Mouse (Mus musculus): ENCODE data around the gene Cavin1. TPM values are rescaled to one million over a fixed set of nuclear protein-coding genes. Genes with fewer than 3 reads are reported as not detected.
A peak's percentile ranks its signal among the peaks of the same experiment; 100 is the strongest.

The Cavin1 gene
- polyA plus RNA-seq, 1 experiment from 2014 or later = 28.9 TPM

DNA sequence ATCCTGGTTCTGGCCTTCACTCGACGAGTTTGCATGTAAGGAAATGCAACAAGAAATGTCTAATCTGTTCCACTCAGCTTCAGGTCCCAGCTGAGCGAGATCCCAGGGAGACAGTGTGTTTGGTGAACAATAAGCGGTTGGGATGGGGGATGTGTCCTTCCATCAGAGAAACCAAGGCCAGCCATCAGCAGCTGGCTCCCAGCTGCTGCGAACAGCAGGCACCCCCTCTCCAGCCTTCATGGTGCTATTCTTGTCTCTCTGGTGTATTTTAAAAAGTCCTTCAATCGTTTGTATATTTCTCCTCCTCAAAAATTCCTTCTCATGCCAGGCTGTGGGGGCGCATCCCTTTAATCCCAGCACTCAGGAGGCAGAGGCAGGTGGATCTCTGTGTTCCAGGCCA is 4.6 kb upstream of the Cavin1 start:
- ATAC-seq = no peak
- Histone ChIP-seq H3K27ac (no peak overlapping the region), H3K4me1 (peaks cover 7% of the 10 kb centered on the region), H3K4me2 (no peak overlapping the region), H3K36me3 (no peaks in the 10 kb centered on the region), H3K9ac (no peak overlapping the region), H3K4me3 (no peak overlapping the region), H3K27me3 (replicated peaks) (peaks cover 43% of the 10 kb centered on the region), H3K9me3 (replicated peaks) (no peaks in the 10 kb centered on the region)
- WGBS (ENCODE audit: insufficient replicate concordance) = 61% methylated on average over 7 of the region's 7 CpGs

DNA sequence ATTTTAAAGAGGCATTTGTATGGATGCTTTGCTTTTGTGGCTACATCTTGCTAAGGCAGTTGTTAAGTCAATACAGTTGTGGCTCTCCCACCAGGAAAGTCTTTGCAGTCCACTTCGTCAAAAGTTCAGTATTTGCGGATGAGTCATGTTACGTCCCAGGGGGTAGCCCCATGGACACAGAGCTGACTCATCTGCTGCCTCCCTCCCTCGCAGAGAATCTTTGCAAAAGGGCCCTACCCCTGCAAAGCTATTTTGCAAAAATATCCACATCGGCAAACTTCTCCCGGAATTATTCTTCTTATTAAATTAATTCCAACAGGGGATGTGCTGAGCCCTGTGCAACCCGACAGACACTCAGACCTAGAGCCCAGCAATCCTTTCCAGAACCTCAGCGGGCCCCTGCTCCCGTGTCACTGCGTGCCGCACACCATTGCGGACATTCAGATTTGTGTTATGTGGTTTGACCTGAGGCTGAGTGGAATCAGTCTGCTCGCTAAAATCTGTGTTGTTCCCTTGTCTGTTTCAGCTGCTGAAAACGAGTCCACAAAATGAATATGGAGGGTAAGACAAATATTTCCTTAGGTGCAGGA is 3.8 kb upstream of the Cavin1 start:
- H3K9ac ChIP-seq = no peak overlapping the region
- WGBS (ENCODE audit: insufficient replicate concordance) = 63% methylated on average over 14 of the region's 14 CpGs
- H3K4me3 ChIP-seq = no peak overlapping the region
- no peak overlapping the region for H3K27ac ChIP-seq
- H3K4me2 ChIP-seq = no peak overlapping the region
- no peaks in the 10 kb centered on the region for H3K9me3 ChIP-seq (replicated peaks)
- H3K4me1 ChIP-seq = peaks cover 15% of the 10 kb centered on the region
- ATAC-seq = no peak
- H3K36me3 ChIP-seq = no peaks in the 10 kb centered on the region
- peaks cover 51% of the 10 kb centered on the region for H3K27me3 ChIP-seq (replicated peaks)

DNA sequence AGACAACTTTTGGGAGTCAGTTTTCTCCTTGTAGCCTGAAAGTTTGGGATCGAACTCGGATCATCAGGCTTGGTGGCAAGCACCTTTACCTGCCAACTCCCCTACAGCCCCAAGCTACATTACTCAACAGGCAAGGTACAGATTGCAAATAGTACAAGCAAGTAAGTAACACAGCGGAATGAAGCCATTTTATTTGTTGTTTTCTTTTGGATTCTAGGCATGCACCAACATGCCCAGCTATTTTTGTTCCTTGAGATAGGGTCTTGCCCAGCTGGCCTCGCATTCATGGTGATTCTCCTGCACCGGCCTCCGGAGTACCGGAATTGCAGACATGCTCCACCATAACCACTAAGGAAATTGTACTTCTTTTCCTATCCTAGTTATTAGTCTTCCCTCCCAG is 2.6 kb upstream of the Cavin1 start:
- Histone ChIP-seq H3K27me3 (replicated peaks) (peaks cover 63% of the 10 kb centered on the region), H3K27ac (no peak overlapping the region), H3K9me3 (replicated peaks) (no peaks in the 10 kb centered on the region), H3K9ac (no peak overlapping the region), H3K4me1 (peaks cover 22% of the 10 kb centered on the region), H3K36me3 (no peaks in the 10 kb centered on the region), H3K4me3 (no peak overlapping the region), H3K4me2 (no peak overlapping the region)
- ATAC-seq = no peak
- 88% methylated on average over 7 of the region's 7 CpGs for WGBS (ENCODE audit: insufficient replicate concordance)

DNA sequence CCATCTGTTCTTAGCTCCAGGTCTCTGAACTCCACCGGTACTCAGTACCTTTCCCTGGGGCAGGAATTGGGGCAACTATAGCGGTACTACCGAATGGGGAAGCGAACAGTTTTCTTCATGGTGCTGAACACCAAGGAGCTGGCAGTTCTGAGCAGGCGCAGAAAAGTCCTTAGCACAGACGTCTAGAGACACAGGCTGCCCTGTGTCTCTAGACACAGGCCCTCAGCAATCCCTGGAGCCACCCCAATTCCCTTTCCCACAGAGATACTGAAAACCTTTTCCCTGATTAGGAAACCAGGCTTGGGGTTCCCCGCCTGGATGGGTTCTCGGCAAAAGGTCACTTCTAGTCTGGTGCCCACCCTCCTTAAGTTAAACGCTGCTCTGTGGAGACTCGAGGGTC is 768 bp upstream of the Cavin1 start:
- Histone ChIP-seq H3K9ac (no peak overlapping the region), H3K4me2 (no peak overlapping the region), H3K9me3 (replicated peaks) (no peaks in the 10 kb centered on the region), H3K27me3 (replicated peaks) (peaks cover 80% of the 10 kb centered on the region), H3K4me3 (no peak overlapping the region), H3K36me3 (no peaks in the 10 kb centered on the region), H3K27ac (no peak overlapping the region), H3K4me1 (peaks cover 24% of the 10 kb centered on the region)
- 61% methylated on average over 10 of the region's 10 CpGs for WGBS (ENCODE audit: insufficient replicate concordance)
- no peak for ATAC-seq

DNA sequence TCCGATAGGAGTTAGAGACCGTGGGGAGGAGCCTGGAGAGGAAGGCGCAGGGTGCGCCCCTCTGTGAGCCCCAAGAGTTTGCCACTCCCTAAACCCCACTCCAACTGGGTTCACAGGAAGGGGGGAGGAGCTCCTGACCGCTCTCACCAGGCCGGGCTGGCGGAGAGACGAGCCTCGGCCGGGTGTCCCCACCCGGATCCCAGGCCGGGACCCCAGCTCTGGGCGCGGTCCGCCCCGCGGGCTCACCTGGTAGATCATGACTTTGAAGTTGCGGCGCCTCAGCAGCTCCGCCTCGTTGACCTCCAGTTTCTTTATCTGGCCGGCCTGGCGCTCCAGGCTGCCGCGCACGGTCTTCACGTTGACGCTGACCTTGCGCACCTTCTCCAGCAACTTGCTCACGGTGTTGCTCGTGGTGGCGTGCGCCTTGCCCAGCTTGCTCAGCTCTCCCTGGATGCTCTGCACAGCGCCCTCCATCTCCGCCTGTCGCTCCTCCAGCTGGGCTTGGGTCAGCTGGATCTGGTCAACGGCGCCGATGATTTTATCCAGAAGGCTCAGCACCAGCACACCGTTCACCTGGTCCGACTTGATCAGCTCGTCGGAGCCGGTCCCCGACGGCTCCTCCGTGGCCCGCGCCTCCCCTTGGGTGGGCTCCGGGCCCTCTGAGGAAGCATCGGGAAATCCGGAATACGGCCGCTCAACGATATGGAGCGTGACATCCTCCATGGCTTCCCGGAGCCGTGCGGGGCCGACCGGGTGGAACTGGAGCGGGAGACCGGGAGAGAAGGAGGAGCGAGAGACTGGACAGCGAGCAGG is 737 bp downstream of the Cavin1 start:
- H3K4me3 ChIP-seq = peak overlapping the region; percentile 62
- H3K9ac ChIP-seq = peak overlapping the region; percentile 62
- WGBS (ENCODE audit: insufficient replicate concordance) = 1% methylated on average over 65 of the region's 65 CpGs
- peaks cover 39% of the 10 kb centered on the region for H3K4me1 ChIP-seq
- ATAC-seq = peak; percentile 48
- peaks cover 91% of the 10 kb centered on the region for H3K27me3 ChIP-seq (replicated peaks)
- no peaks in the 10 kb centered on the region for H3K36me3 ChIP-seq
- no peaks in the 10 kb centered on the region for H3K9me3 ChIP-seq (replicated peaks)
- H3K27ac ChIP-seq = peak overlapping the region; percentile 22; the same call in 1 of the 2 replicates
- H3K4me2 ChIP-seq = peak overlapping the region; percentile 83

DNA sequence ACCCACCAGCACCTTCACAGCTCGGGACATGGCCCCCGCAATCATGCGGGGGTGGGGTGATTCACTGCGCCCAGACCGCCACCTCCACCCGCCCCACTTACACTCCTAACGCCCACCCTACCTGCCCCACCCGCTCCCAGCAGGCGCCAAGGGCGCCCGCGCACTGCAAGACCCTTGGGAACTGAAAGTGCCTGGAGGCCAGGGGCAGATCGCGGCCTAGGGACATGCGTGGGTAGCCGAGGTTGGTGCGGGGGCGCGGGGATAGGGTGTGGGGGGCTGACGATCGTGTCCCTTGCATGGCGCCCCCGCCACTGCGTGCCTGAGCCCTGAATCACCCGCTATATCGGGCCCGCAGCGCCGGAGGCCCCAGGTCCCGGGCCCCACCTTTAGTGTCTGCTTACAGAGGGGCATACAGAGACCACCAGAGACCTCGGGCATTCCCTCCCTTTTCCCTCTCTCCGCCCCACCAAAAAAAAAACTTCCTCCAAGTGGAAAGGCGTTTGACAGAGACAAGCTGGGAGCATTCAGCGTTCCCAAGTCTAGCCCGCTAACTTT is 1.4 kb downstream of the Cavin1 start:
- no peaks in the 10 kb centered on the region for H3K9me3 ChIP-seq (replicated peaks)
- H3K4me2 ChIP-seq = peak overlapping the region; percentile 83
- peaks cover 84% of the 10 kb centered on the region for H3K27me3 ChIP-seq (replicated peaks)
- no peak for ATAC-seq
- no peak overlapping the region for H3K27ac ChIP-seq
- WGBS (ENCODE audit: insufficient replicate concordance) = 6% methylated on average over 35 of the region's 35 CpGs
- H3K4me1 ChIP-seq = peaks cover 45% of the 10 kb centered on the region
- H3K36me3 ChIP-seq = no peaks in the 10 kb centered on the region
- H3K4me3 ChIP-seq = peak overlapping the region; percentile 62
- H3K9ac ChIP-seq = peak overlapping the region; percentile 62

DNA sequence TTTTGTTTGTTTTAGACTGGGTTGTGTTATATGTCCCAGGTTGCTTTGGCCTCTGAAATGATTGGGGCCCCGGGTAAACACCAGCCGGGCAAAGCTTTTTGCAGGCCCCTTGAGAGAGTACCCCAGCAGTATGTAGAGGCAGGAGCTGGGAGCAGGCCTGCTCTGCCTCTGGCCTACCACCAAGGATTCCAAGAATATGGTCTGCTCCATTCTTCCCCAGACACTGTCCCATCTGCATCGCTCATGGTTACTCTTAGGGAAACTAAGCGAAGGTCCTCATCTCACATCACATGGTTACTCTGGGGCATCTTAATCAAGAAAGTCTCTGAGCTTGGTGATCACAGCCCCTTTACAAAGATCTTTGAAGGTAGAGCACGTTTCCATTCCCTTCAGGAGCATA is 2.2 kb downstream of the Cavin1 start:
- ATAC-seq = no peak
- Histone ChIP-seq H3K4me1 (peaks cover 52% of the 10 kb centered on the region), H3K27me3 (replicated peaks) (peaks cover 80% of the 10 kb centered on the region), H3K36me3 (no peaks in the 10 kb centered on the region), H3K27ac (no peak overlapping the region), H3K9ac (no peak overlapping the region), H3K4me2 (peak overlapping the region; percentile 83), H3K9me3 (replicated peaks) (no peaks in the 10 kb centered on the region), H3K4me3 (peak overlapping the region; percentile 62)
- WGBS (ENCODE audit: insufficient replicate concordance) = 75% methylated on average over 5 of the region's 5 CpGs

DNA sequence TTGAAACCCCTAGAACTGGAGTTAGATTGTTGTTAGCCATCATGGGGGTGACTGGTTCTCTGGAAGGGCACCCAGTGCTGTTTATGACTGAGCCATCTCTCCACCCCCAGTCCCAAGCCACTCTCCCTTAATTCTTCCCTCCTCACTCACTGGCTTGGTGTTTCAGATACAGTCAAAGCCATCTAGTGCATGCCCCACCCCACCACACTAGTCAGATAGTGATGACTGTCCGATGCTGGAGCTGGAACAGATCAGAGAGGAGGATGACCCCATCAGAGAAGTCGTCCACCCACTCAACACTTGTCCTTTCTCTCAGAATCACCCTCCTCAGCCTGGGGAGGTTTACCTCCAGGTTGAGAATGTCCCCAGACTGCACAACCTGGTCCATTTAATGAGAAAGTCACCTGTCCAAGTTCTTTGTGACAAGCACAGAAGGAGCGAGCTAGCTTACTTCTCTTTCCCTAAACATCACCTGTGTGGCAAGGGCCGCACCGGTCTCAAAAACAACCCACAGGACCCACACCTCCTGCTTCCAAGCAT is 2.7 kb downstream of the Cavin1 start:
- no peak for ATAC-seq
- Histone ChIP-seq H3K4me1 (peaks cover 58% of the 10 kb centered on the region), H3K4me3 (peak overlapping the region; percentile 62; the same call in 1 of the 2 replicates), H3K9me3 (replicated peaks) (no peaks in the 10 kb centered on the region), H3K27me3 (replicated peaks) (peaks cover 75% of the 10 kb centered on the region), H3K4me2 (peak overlapping the region; percentile 83; the same call in 1 of the 2 replicates), H3K27ac (no peak overlapping the region), H3K36me3 (no peaks in the 10 kb centered on the region), H3K9ac (no peak overlapping the region)
- 71% methylated on average over 5 of the region's 5 CpGs for WGBS (ENCODE audit: insufficient replicate concordance)

DNA sequence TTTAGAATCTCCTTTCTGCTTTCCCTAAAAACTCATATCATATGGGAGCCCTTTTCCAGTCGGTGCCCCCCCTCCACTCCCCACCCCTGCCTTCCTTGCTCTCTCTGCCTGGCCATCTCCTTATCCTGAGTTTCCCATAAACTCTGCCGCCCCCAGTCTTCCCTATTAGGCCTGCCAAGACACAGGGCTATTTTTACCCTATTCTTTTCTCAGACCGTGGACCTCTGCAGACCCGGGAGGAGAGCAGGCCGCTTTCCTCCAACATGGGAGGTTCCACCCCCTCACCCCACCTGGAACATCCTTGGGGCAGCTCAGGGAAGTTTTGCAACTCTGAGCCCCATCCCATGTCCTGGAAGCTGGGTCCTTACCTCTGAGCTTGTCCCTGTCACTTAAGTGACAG is 3.3 kb downstream of the Cavin1 start:
- no peak overlapping the region for H3K4me3 ChIP-seq
- peaks cover 69% of the 10 kb centered on the region for H3K27me3 ChIP-seq (replicated peaks)
- peaks cover 64% of the 10 kb centered on the region for H3K4me1 ChIP-seq
- no peak overlapping the region for H3K27ac ChIP-seq
- no peak for ATAC-seq
- no peaks in the 10 kb centered on the region for H3K9me3 ChIP-seq (replicated peaks)
- H3K36me3 ChIP-seq = no peaks in the 10 kb centered on the region
- no peak overlapping the region for H3K9ac ChIP-seq
- 46% methylated on average over 5 of the region's 5 CpGs for WGBS (ENCODE audit: insufficient replicate concordance)
- H3K4me2 ChIP-seq = no peak overlapping the region

DNA sequence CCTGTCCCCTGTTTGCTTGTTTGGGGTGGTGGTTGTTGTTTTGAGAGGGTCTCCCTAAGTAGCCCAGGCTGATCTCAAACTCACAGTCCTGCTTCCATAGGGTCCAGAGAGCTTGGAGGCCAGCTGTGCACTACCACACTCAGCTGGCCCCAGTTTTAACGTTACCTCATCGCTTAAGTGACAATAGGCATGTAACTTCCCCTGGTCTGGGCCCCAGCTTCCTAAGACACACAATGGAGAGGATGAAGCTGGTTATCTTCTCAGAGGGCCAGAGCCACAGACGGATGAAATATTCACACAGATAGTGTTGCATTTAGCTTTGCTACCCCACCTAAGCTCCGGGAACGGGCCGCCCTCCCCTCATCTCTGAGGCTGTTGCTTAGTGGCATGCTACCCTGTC is 4.9 kb downstream of the Cavin1 start:
- peaks cover 54% of the 10 kb centered on the region for H3K27me3 ChIP-seq (replicated peaks)
- no peaks in the 10 kb centered on the region for H3K36me3 ChIP-seq
- 16% methylated on average over 6 of the region's 6 CpGs for WGBS (ENCODE audit: insufficient replicate concordance)
- H3K4me1 ChIP-seq = peaks cover 73% of the 10 kb centered on the region
- H3K27ac ChIP-seq = no peak overlapping the region
- no peak overlapping the region for H3K4me3 ChIP-seq
- no peaks in the 10 kb centered on the region for H3K9me3 ChIP-seq (replicated peaks)
- peak overlapping the region; percentile 10; the same call in 1 of the 2 replicates for H3K4me2 ChIP-seq
- no peak overlapping the region for H3K9ac ChIP-seq
- no peak for ATAC-seq

DNA sequence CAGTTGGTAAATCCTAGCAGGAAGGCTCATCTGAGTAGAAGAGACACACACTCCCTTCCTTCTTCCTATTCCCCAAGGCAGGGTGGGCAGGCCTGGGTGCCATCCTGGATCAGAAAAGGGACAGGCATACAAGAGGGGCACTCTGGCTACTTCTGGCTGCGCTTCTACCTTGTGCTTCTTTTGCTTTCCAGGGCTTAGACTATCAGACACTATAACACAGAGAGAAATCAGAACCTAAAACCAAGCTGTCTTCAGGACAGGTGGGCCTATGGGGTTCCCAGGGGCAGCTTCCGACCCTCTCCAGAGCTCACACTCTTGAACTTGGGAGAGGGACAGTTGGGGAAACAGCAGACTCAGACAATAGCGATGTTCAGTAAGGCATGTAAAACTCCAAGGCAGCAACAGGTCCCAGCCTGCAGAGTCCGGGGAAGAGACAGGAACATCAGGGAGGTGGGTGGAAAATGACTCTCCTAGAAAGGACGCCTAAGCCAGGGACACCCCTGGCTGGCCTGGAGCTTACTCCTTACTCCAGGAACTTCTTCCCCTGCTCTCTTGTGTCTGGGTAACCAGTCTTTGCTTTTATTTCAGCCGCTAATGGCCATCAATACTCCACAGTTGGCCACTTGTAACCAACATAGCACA is 5.7 kb downstream of the Cavin1 start:
- no peaks in the 10 kb centered on the region for H3K36me3 ChIP-seq
- H3K9ac ChIP-seq = no peak overlapping the region
- no peaks in the 10 kb centered on the region for H3K9me3 ChIP-seq (replicated peaks)
- no peak overlapping the region for H3K4me3 ChIP-seq
- WGBS (ENCODE audit: insufficient replicate concordance) = 78% methylated on average over 6 of the region's 6 CpGs
- peaks cover 47% of the 10 kb centered on the region for H3K27me3 ChIP-seq (replicated peaks)
- no peak for ATAC-seq
- H3K27ac ChIP-seq = no peak overlapping the region
- no peak overlapping the region; the same call in 1 of the 2 replicates for H3K4me2 ChIP-seq
- peaks cover 73% of the 10 kb centered on the region for H3K4me1 ChIP-seq

DNA sequence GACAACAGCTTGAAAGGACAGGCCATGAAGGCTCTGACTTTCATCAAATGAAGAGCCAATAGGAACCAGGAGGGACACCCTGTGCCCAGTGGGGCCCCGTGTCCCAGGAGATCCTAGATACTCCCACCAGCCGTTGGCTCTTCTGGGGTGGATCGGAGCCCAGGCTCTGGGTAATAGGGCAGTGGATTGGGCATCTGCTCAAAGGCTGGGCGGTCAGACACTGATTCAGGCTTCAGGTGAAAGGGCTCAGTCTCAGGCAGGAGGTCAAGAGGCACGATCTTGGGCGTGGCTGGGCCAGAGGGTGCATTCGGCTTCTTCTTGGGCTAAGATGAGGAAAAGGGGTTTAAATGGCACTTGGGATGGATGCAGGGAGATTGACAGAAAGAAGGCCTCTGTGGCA is 6.5 kb downstream of the Cavin1 start:
- H3K9ac ChIP-seq = no peak overlapping the region
- WGBS (ENCODE audit: insufficient replicate concordance) = 73% methylated on average over 7 of the region's 7 CpGs
- no peaks in the 10 kb centered on the region for H3K36me3 ChIP-seq
- H3K27me3 ChIP-seq (replicated peaks) = peaks cover 40% of the 10 kb centered on the region
- H3K4me1 ChIP-seq = peaks cover 73% of the 10 kb centered on the region
- no peak overlapping the region for H3K4me3 ChIP-seq
- H3K9me3 ChIP-seq (replicated peaks) = no peaks in the 10 kb centered on the region
- H3K27ac ChIP-seq = no peak overlapping the region
- no peak for ATAC-seq
- no peak overlapping the region for H3K4me2 ChIP-seq
